Comparison of ENCODE assay signal across 18 mouse cellular contexts in genomic region chr4:133958884-133959283, GRCm38 (mm10). TPM values are rescaled to one million over a fixed set of nuclear protein-coding genes. Genes with fewer than 3 reads are reported as not detected.
"Had no signal": no experiment of that assay in that cellular context is flagged by ENCODE, and none has a peak within 500 bp of the region (broad histone marks: within the 10 kb centered on the region; RNA-seq: fewer than 3 reads in every experiment).

No protein-coding gene starts in this region.

- H3K9ac ChIP-seq: liver, postnatal 0 days; lung, embryonic 15.5 days; midbrain, embryonic 12.5 days; neural tube, embryonic 12.5 days; stomach, embryonic 15.5 days had no signal

- H3K4me3 ChIP-seq: lung, embryonic 15.5 days; megakaryocyte, embryonic 14.5 days; midbrain, embryonic 12.5 days; neural tube, embryonic 12.5 days; stomach, embryonic 15.5 days had no signal

- H3K4me1 ChIP-seq: lung, embryonic 15.5 days; megakaryocyte, embryonic 14.5 days; neural tube, embryonic 12.5 days; stomach, embryonic 15.5 days had no signal

- H3K27ac ChIP-seq: lung, embryonic 15.5 days; macrophage; midbrain, embryonic 12.5 days; neural tube, embryonic 12.5 days; stomach, embryonic 15.5 days; stomach, postnatal 0 days had no signal

- H3K27me3 ChIP-seq: lung, embryonic 15.5 days; midbrain, embryonic 12.5 days; neural tube, embryonic 12.5 days; stomach, embryonic 15.5 days had no signal

- H3K9me3 ChIP-seq: lung, embryonic 15.5 days; megakaryocyte, embryonic 14.5 days; midbrain, embryonic 12.5 days; neural tube, embryonic 12.5 days; stomach, embryonic 15.5 days had no signal

- DNase-seq: liver, postnatal 0 days; lung, adult 2 months; lung, postnatal 14 days; lung, postnatal 36 days; midbrain, embryonic 14.5 days; right cerebral cortex, postnatal 14 days; thymus, adult 2 months; thymus, postnatal 25 days; thymus, postnatal 4 days had no signal

RNA-seq across cellular contexts. Expression of gene Lin28a, which starts 59.8 kb away (rescaled TPM):
- polyA plus RNA-seq: lung, postnatal 0 days; macrophage; stomach, postnatal 0 days; urinary bladder, adult 2 months had no signal
